Mouse (Mus musculus) embryo, embryonic 11.5 days (tissue): Measurements from ENCODE around the gene Slc9a5.

Source experiments
- DNase-seq: peaks from one replicate; pipeline ENCODE4 v3.0.0-alpha.2; 2012; ENCODE audit warnings: low read depth, low spot score

Slc9a5 gene

DNA sequence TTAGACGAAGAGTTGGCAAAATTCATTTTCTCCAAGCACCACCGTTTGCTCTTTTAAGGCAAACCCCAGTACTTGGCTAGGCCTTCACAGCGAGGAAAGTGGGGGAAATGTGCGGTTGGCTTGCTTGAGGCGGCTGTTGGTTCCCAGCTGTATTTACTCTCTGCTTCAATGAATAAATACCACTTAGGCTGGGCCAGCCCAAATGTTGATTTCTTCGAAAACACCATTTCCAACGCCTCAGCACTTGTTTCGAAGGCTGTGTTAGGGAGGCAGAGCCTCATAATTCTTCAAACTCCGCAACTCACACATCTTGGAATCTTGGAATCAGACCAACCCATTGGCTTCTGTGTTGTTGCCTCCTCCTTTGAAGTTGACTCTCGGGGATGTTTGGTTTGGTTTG lies 57.8 kb downstream of the Slc9a5 start:
- no peak for DNase-seq

- DNase-seq, result no peak
Measured at GRCm38 (mm10) chr8:105408331-105408730, 59.7 kb downstream of the Slc9a5 start.

DNA sequence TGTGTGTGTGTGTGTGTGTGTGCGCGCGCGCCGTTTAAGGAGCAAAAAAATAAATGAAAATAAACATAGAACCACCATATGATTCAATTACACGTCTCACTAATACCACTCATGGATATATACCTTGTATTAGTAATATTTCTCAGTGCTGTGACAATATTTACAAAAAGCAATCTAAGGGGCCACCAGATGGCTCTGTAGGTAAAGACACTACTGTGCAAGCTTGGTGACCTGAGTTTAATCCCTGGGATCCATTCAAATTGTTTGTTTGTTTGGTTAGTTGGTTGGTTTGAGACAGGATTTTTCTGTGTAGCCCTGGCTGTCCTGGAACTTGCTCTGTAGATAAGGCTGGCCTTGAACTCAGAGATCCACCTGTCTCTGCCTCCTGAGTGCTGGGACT lies 61.3 kb downstream of the Slc9a5 start:
- no peak for DNase-seq

- peak; percentile 11 for DNase-seq
Measured at GRCm38 (mm10) chr8:105413391-105413790, 64.7 kb downstream of the Slc9a5 start, which contains the start of the genes Kctd19 and Lrrc36. TSS of gene Kctd19 (minus strand) at chr8:105413502. TSS of gene Lrrc36 (plus strand) at chr8:105413571.

DNA sequence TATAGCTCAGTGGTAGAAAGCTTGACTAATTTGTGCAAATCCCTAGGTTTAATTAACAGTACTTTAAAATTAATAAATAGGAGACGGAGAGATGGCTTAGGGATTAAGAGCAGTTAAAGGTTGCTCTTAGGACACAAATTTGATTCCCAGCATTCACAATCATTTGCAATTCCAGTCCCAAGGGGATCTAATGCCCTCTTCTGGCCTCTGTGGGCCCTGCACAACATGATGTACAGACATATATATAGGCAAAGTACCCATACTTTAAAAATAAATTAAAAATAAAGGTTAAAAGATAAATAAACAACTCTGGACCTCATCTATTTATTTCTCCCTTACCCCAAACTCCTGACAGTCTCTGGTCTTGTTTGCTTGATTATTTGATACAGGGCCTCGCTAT lies 70.3 kb downstream of the Slc9a5 start:
- DNase-seq, result no peak
